Mouse (Mus musculus) embryonic facial prominence, embryonic 11.5 days (tissue): ENCODE data around the gene Dclk1. TPM values are rescaled to one million over a fixed set of nuclear protein-coding genes. Genes with fewer than 3 reads are reported as not detected.

Source experiments
- ATAC-seq: fragments of 200-750 bp; cut with Nextera tagmentation; replicated peaks from 2 replicates; pipeline ENCODE4 v1.8.0; 2017; ENCODE audit warnings: low read depth; ENCODE audit not compliant: insufficient number of reproducible peaks, low FRiP score, low TSS enrichment
- DNase-seq: peaks from one replicate; pipeline ENCODE4 v3.0.0-alpha.2; 2015; ENCODE audit warnings: low spot score
- H3K27ac ChIP-seq: fragments of 300-500 bp; sonication (generic); replicated peaks from 2 replicates; pipeline ENCODE4 v1.5.1; 2014; ENCODE audit warnings: mild to moderate bottlenecking, low read depth, low read length, control low read depth
- H3K27me3 ChIP-seq: fragments of 300-500 bp; sonication (generic); 2 replicates; pipeline ENCODE4 v1.6.1; 2014; ENCODE audit warnings: mild to moderate bottlenecking, low read length, moderate library complexity, mixed read lengths; ENCODE audit not compliant: control insufficient read depth, insufficient read depth
- H3K36me3 ChIP-seq: fragments of 300-500 bp; sonication (generic); replicated peaks from 2 replicates; pipeline ENCODE4 v1.6.1; 2014; ENCODE audit warnings: low read depth, mild to moderate bottlenecking, low read length, moderate library complexity, mixed read lengths; ENCODE audit not compliant: control insufficient read depth, insufficient read depth
- H3K4me1 ChIP-seq: fragments of 300-500 bp; sonication (generic); 2 replicates; pipeline ENCODE4 v1.6.1; 2014; ENCODE audit warnings: low read length, mixed read lengths; ENCODE audit not compliant: control insufficient read depth, insufficient read depth
- H3K4me2 ChIP-seq: fragments of 300-500 bp; sonication (generic); 2 replicates; pipeline ENCODE4 v1.6.1; 2014; ENCODE audit warnings: low read depth, mild to moderate bottlenecking, control low read depth, low read length, moderate library complexity
- H3K4me3 ChIP-seq: fragments of 300-500 bp; sonication (generic); 2 replicates; pipeline ENCODE4 v1.5.1; 2014; ENCODE audit warnings: low read depth, low read length, control low read depth
- H3K9ac ChIP-seq: fragments of 300-500 bp; sonication (generic); replicated peaks from 2 replicates; pipeline ENCODE4 v1.6.1; 2014; ENCODE audit warnings: mild to moderate bottlenecking, control low read depth, low read length
- H3K9me3 ChIP-seq: fragments of 300-500 bp; sonication (generic); replicated peaks from 2 replicates; pipeline ENCODE4 v1.6.1; 2016; ENCODE audit warnings: mild to moderate bottlenecking, low read length, inconsistent platforms, mixed read lengths; ENCODE audit not compliant: control insufficient read depth
- WGBS: fragments of 180-500 bp; shearing (Covaris S2); extraction: QIAGEN DNeasy Blood & Tissue Kit; methylation state at CpG from one replicate; pipeline ENCODE4 v1.1.7; 2014; 5-methylcytosine and 5-hydroxymethylcytosine counted together
- polyA plus RNA-seq: library from polyadenylated mRNA; unstranded; fragments of >200 nt; fragmentation: Nextera tagmentation; extraction: Ambion mirVana; gene quantifications from 2 replicates; pipeline ENCODE4 v1.2.1, GENCODE M21; 2014

Gene Dclk1
- polyA plus RNA-seq, 1 experiment from 2014 or later = 32.9 TPM

DNA sequence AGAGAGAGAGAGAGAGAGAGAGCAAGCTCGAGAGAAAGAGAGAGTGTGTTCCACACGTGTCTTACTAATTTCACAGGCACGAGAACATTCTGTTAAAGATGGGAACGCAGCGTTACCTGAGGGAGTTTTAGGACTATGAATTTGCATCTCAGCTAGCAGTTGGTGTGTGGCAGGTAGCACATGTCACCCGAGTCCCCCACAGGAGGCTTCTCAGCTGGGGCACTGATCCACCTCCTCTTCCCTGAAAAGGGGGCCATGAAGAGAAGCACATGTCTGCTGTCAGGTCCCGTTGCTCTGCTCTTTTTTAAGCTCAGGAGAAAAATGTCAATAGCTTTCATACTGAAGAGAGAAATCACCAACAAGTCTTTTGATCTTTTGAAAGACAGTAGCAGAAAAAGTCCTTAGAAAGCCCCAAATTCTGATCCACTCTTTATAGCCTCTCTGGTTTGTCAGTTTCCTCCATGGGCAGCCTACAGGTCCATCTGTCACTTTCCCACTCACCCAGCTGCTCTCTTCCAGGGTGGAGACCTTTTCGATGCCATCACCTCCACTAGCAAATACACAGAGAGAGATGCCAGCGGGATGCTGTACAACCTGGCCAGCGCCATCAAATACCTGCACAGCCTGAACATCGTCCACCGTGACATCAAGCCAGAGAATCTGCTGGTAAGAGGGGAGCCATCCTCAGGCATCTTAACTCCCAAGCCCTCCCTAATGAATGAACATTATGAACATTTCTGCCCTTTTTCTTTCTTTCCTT is 247.2 kb downstream of the Dclk1 start:
- DNase-seq = no peak
- H3K9me3 ChIP-seq = no peaks in the 10 kb centered on the region
- no peak overlapping the region for H3K27ac ChIP-seq
- no peaks in the 10 kb centered on the region for H3K4me1 ChIP-seq
- H3K36me3 ChIP-seq = no peaks in the 10 kb centered on the region
- 77% methylated on average over 12 of the region's 12 CpGs for WGBS
- H3K4me3 ChIP-seq = no peak overlapping the region
- H3K27me3 ChIP-seq = no peaks in the 10 kb centered on the region
- no peak overlapping the region for H3K4me2 ChIP-seq
- no peak overlapping the region for H3K9ac ChIP-seq
- no peak for ATAC-seq

DNA sequence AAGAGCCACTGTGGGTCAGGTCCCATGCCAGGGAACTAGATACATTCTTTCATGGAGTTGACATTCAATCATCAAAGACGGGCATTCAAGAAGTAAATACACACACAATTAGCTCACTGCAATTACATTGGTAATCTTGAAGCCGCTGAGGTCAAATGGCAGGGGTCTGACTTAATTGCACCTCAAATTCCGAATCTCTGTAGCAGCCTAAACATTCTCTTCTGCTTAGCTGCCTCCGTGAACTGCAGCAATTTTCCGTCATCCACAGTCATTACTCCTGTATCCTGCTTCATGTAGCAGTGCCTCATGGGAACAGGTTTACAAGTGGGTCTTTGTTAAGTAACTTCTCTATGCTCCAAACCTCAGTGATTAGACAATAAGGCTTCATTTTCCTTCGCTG is 249.9 kb downstream of the Dclk1 start:
- H3K27me3 ChIP-seq = no peaks in the 10 kb centered on the region
- H3K4me3 ChIP-seq = no peak overlapping the region
- ATAC-seq = no peak; the same call in 1 of the 2 replicates
- H3K4me2 ChIP-seq = no peak overlapping the region
- H3K4me1 ChIP-seq = no peaks in the 10 kb centered on the region
- peak; percentile 77 for DNase-seq
- no peak overlapping the region for H3K9ac ChIP-seq
- H3K36me3 ChIP-seq = no peaks in the 10 kb centered on the region
- H3K27ac ChIP-seq = no peak overlapping the region
- no peaks in the 10 kb centered on the region for H3K9me3 ChIP-seq
- WGBS = 15% methylated on average over 6 of the region's 6 CpGs

DNA sequence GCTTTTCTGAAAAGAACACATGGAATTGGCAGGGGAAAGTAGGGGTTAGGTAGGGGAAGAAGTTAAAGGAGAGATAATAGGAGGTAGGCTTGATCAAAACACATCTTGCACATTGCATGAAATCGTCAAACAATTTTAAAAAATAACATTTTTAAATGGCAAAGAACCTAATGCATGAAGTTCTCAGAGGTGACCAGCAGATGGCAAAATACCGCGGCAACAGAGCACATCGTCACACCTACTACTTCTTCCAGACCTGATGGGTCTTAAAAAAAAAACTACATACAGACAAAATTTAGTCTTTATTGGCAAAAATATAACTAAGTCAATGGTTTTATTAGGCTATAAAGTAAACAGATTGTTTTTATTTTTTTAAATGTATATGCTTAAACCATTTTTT is 252.2 kb downstream of the Dclk1 start:
- Histone ChIP-seq H3K4me2 (no peak overlapping the region), H3K36me3 (no peaks in the 10 kb centered on the region), H3K9me3 (no peaks in the 10 kb centered on the region), H3K9ac (no peak overlapping the region), H3K4me1 (no peaks in the 10 kb centered on the region), H3K27me3 (no peaks in the 10 kb centered on the region), H3K27ac (no peak overlapping the region), H3K4me3 (no peak overlapping the region)
- 37% methylated on average over 4 of the region's 4 CpGs for WGBS
- ATAC-seq = no peak
- peak; percentile 51 for DNase-seq

DNA sequence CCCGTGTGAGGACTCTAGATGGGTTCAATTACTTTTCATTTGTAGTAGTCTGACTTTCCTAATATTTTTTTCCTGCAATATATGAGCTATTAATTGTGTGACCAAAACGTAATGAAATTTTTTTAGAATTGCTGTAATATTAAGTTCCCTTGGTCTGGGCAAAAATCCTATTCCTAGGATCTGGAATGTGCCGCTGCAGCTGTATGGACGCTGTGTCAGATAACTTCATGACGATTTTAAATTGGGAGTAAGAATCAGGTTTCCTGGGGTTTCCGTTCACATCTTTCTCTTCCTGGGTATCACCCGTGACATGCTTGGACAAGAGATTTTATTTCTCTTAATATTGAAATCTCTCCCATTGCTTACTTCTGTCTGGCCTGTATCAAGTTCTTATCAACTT is 253.1 kb downstream of the Dclk1 start:
- Histone ChIP-seq H3K36me3 (no peaks in the 10 kb centered on the region), H3K4me1 (no peaks in the 10 kb centered on the region), H3K4me3 (no peak overlapping the region), H3K9ac (no peak overlapping the region), H3K9me3 (no peaks in the 10 kb centered on the region), H3K27ac (no peak overlapping the region), H3K27me3 (no peaks in the 10 kb centered on the region), H3K4me2 (no peak overlapping the region)
- no peak for DNase-seq
- ATAC-seq = no peak
- WGBS = 49% methylated on average over 7 of the region's 7 CpGs

DNA sequence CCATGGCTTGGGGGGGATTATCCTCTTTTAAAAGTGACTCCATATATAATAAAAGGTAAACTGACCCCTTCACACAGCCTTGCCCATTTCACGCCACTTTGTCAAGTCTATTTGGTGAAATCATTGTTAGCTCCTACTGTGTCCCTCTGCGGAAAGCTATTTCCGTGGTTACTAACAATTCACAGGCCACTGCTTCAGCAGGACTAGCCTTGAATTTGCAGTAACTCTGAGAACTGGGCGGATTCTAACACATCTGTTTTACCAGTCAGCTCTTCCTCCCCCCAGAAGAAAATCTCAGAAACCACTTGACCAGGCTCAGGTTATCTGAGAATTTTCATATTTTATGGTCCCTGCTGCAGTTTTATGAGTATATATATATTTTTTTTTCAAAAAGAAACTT is 253.7 kb downstream of the Dclk1 start:
- H3K4me1 ChIP-seq = no peaks in the 10 kb centered on the region
- no peak overlapping the region for H3K4me3 ChIP-seq
- H3K9ac ChIP-seq = no peak overlapping the region
- ATAC-seq (no peak; the same call in 1 of the 2 replicates), DNase-seq (peak; percentile 67)
- no peaks in the 10 kb centered on the region for H3K27me3 ChIP-seq
- 14% methylated on average over 4 of the region's 4 CpGs for WGBS
- 0 out of 2 replicates have a peak overlapping the region, but pooled peaks have one; percentile 17 for H3K27ac ChIP-seq
- H3K9me3 ChIP-seq = no peaks in the 10 kb centered on the region
- H3K4me2 ChIP-seq = no peak overlapping the region
- H3K36me3 ChIP-seq = no peaks in the 10 kb centered on the region

DNA sequence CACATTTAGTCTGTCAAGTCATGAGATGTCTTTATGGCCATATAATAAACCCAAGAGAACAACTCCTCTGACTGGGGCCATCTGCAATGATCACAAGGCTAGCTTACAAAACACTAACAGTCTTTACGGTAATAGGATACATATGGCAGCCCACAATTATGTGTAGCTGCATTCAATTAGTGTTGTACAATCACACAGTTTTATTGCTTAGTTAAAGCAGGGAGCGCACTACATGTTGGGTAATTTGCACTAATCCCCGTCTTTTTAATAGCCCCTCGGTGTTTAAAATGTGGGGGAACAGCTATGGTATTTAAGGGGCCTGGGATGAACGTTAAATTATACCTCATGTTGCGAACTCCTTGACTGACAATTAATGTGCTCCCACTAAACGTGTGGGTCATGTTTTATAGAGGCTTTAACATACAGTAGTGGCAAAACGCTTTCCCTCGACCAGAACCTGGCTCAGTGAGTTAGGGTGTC is 254.3 kb downstream of the Dclk1 start:
- 34% methylated on average over 9 of the region's 9 CpGs for WGBS

DNA sequence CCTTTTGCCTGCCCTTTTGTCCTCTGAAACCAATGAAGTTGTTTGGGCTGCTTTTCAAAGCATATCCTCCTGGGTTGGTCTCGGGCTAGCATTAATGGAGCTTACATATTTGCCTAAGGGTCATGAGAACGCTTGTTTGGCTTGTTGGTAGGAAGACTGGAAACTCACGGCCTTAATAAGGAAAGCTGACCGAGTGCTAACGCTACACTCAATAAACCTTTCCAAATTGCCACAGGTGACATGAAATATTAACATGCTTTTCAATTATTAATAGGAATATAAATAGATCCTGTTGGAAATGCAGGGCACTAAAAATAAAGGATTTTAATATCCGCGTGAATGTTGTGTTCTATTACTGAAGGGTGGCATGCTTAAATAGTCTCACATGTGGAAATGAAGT is 257.1 kb downstream of the Dclk1 start:
- no peak for DNase-seq
- no peaks in the 10 kb centered on the region for H3K4me1 ChIP-seq
- 91% methylated on average over 7 of the region's 7 CpGs for WGBS
- H3K9me3 ChIP-seq = no peaks in the 10 kb centered on the region
- H3K36me3 ChIP-seq = no peaks in the 10 kb centered on the region
- H3K4me3 ChIP-seq = no peak overlapping the region
- H3K27ac ChIP-seq = no peak overlapping the region
- H3K9ac ChIP-seq = no peak overlapping the region
- no peak for ATAC-seq
- no peak overlapping the region for H3K4me2 ChIP-seq
- H3K27me3 ChIP-seq = no peaks in the 10 kb centered on the region

More for the DNA sequence above, 254.3 kb downstream of the Dclk1 start:
- H3K4me2 ChIP-seq = no peak overlapping the region
- ATAC-seq = 0 out of 2 replicates have a peak, but pooled peaks have one; percentile 12
- H3K36me3 ChIP-seq = no peaks in the 10 kb centered on the region
- no peak overlapping the region for H3K4me3 ChIP-seq
- H3K4me1 ChIP-seq = no peaks in the 10 kb centered on the region
- H3K27ac ChIP-seq = no peak overlapping the region
- peak; percentile 80 for DNase-seq
- H3K9ac ChIP-seq = no peak overlapping the region
- no peaks in the 10 kb centered on the region for H3K9me3 ChIP-seq
- H3K27me3 ChIP-seq = no peaks in the 10 kb centered on the region

DNA sequence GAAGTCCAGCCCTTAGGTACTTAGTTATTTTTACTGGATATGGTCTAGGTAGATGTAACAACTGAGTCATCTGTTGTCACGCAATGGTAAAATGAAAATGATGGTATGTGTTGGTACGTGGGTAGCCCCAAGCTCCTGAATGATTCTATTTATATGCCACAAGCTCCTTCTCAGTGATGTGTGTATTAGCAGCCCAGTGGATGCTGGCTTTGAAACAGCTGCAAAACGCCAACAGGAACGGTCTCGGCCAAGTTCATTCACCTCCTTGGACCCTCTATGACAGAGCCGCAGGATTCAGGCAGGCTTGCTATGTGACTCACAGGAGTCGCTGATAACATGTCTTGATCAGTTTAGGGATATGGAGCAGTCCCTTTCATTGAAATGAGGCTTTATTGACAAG is 268.0 kb downstream of the Dclk1 start:
- Histone ChIP-seq H3K4me3 (no peak overlapping the region), H3K9ac (no peak overlapping the region), H3K4me1 (no peaks in the 10 kb centered on the region), H3K36me3 (no peaks in the 10 kb centered on the region), H3K27me3 (no peaks in the 10 kb centered on the region), H3K9me3 (no peaks in the 10 kb centered on the region), H3K4me2 (no peak overlapping the region), H3K27ac (no peak overlapping the region)
- no peak for ATAC-seq
- 91% methylated on average over 7 of the region's 7 CpGs for WGBS
- DNase-seq = no peak
